Mouse (Mus musculus): Measurements from ENCODE around the gene Tgif1.

- TF ChIP-seq CTCF (conservative IDR thresholded peaks at IDR 0.05; ENCODE audit: low read length) (no peak), NANOG (IDR thresholded peaks at IDR 0.05; ENCODE audit: borderline replicate concordance, low read length) (no peak), POU5F1 (IDR thresholded peaks at IDR 0.05; ENCODE audit: borderline replicate concordance, low read length) (no peak)
These were observed 44.5 kb downstream of the Tgif1 start for GRCm38 (mm10) chr17:70808837-70809236.
